Mouse (Mus musculus) embryonic fibroblast, embryonic 13.5 days (primary cell): ENCODE measurements around the gene Gm4559. TPM values are rescaled to one million over a fixed set of nuclear protein-coding genes. Genes with fewer than 3 reads are reported as not detected.
"Not testable (repeated sequence)": the region's sequence is repeated elsewhere in the genome, so short reads cannot be mapped to it uniquely, and the experiment has no call there.

Experiments used
- H3K27ac ChIP-seq: 2 replicates; pipeline ENCODE4 v1.5.1; 2012; ENCODE audit warnings: low read length, control low read depth, inconsistent platforms; ENCODE audit not compliant: insufficient read depth
- H3K4me1 ChIP-seq: 2 replicates; pipeline ENCODE4 v1.6.1; 2011; ENCODE audit warnings: low read length; ENCODE audit not compliant: control insufficient read depth, insufficient read depth
- H3K4me3 ChIP-seq: 2 replicates; pipeline ENCODE4 v1.5.1; 2011; ENCODE audit warnings: mild to moderate bottlenecking, control low read depth, low read length; ENCODE audit not compliant: insufficient read depth
- CTCF ChIP-seq: IDR thresholded peaks from 2 replicates; pipeline ENCODE4 v1.5.1; 2011; ENCODE audit warnings: mild to moderate bottlenecking, control low read depth, low read length, moderate library complexity, borderline replicate concordance; ENCODE audit not compliant: insufficient read depth
- POLR2A ChIP-seq: IDR thresholded peaks from 2 replicates; pipeline ENCODE4 v1.6.1; 2011; ENCODE audit warnings: low read depth, mild to moderate bottlenecking, control low read depth, low read length, moderate library complexity
- polyA plus RNA-seq: library from polyadenylated mRNA; stranded (reverse); fragments of >200 nt; gene quantifications from 2 replicates; pipeline ENCODE4 v1.2.4, GENCODE M21; 2011; ENCODE audit warnings: low read depth; ENCODE audit not compliant: missing spikeins, insufficient read length

The Gm4559 gene
- polyA plus RNA-seq = not detected in 2 replicates

DNA sequence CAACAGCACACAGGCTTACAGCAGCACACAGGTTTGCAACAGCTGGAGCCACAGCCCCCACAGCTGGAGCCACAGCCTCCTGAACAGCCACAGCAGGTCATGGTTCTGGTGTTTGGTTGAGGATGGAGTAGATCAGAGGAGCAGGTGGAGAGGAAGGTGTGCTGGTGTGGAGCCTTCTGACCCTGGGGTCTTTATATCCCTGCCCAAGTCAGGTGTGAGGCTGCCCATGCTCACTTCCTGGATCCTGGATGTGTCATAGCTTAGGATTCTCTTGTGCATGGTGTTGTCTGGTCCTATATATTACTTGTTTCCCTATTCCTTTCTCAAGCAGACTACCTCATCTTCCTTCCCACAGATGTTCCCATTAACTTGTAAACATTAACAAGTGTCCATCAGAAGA lies at the start of gene Gm4559:
Gene Gm4559 (minus strand): TSS at position 101 of the 400 bp plus-strand sequence.
- H3K27ac ChIP-seq, H3K4me1 ChIP-seq, H3K4me3 ChIP-seq: not testable (repeated sequence)

DNA sequence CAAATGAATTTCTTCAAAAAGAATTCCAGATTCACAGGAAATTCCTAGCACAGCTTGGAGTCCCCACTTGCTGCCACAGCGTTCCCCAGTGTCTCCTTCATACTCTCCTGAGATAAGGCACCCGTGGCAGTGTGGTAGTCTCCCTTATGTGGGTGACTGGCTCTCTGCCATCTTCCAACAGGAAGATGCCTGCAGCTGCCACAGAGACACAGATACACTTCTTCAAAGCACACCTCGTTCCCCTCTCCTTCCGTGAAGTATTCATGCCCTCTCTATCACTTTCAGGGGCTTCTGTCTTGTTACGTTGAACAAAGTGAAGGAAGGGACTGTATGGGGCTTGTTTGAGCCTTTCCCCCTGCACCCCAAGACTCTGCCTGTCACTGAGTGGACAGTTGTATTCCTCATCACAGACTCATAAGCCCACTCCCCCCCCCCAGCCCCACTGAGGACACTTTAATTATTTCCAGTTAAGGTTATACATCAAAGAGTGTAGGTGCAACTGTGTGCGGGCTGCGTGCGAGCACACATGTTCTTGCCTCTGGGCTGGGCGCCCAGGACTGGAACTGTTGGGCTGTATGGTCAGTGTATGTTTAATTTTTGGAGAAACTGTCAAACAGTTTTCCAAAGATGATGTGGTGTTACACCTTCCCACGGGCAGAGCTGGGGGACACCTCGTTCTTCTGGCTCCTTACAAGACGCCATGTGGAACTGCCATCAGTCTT lies 49.4 kb upstream of the Gm4559 start:
- Histone ChIP-seq H3K27ac (no peak overlapping the region), H3K4me1 (no peaks in the 10 kb centered on the region), H3K4me3 (no peak overlapping the region)
- no peak for TF ChIP-seq CTCF
- TF ChIP-seq POLR2A = no peak

DNA sequence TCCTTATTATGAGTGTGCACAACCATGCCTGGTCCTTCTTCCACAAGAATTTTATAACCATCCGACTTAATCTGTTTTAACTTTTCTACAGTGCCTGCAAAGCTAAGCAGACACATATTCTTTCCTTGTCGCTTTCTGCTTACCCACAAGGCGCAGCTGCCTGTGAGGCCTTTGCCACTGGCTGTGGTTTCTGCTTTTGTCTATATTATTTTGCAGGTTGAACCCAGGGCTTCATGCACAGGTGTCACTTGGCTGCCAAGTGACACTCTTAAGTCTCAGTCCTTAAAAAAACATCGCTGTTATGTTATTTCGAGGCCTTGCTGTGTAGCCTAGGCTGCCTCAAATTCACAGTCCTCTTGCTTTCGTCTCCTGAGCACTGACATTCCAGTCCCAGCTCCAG lies 48.5 kb upstream of the Gm4559 start:
- TF ChIP-seq POLR2A (no peak), CTCF (no peak)
- H3K27ac ChIP-seq = no peak overlapping the region
- H3K4me3 ChIP-seq = no peak overlapping the region
- H3K4me1 ChIP-seq = no peaks in the 10 kb centered on the region

DNA sequence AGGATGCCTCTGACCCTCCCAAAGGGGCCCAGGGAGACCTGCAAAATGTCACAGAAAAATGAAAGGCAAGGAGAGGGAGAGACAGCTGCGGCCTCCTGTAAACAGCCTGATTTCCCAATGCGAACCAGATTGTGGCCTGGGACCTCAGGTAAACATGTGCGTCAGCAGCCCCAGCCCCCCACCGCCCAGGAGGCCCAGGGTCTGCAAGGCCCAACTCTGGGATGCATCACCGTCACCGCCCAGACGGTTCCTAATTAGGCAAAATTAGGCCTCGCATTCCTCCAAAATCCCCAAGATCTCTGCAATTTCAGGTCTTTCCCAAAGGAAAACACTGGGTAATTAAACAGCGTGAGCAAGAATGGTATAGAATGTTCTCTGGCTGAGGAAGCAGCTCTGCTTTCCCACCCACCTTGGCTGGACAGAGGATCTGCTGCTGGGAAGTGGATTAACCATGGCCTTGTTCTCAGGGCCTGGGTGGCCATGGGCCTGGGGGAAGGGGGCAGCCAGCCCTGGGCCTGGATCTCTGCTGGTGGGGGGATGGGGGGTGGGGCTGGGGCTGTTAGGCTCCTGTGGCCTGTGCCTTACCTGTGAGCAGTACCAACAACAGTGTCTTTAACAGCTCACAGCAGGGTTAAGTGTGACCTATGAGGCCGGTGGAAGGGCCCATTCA lies 47.6 kb upstream of the Gm4559 start:
- not testable (repeated sequence) for H3K27ac ChIP-seq

DNA sequence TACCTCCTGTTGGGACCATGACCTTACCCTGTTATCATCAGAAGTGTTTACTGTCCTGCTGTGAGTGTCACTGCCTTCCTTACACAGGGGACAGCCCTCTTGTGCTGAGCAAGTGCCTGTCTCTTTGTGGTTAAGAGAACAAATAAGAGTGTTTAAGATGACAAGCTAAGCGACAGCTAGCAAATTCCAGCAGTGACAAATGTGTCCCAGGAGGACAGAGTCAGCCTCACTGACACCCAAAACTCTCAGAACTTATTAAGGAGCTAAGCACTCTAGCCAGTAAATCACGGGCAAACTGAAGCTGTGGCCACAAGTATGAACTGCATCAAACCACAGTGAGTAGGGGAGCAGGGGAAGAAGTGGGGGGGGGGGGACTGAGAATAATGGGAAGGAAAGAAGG lies 46.7 kb upstream of the Gm4559 start:
- Histone ChIP-seq H3K4me1 (no peaks in the 10 kb centered on the region), H3K27ac (no peak overlapping the region), H3K4me3 (no peak overlapping the region)
- no peak for TF ChIP-seq CTCF
- no peak for TF ChIP-seq POLR2A

More for the DNA sequence above, 47.6 kb upstream of the Gm4559 start:
- not testable (repeated sequence) for H3K4me1 ChIP-seq, H3K4me3 ChIP-seq

DNA sequence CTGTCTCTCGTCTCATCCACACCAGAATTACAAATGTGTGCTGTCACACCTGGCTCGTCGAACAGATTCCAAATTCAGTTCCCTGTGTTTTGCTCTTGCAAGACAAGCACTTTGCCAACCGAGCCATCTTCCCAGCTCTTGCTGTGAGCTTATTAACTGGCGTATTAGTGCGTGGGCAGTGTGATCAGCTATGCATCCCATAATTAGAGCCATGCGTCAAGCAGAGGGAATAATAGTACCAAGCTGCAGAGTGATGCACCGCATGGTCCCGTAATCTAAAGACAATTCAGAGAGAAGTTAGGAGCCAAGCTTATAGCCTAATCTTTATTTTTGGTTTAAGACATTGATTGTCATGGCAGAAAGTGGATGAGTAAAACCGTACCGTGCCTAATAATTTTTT lies 45.0 kb upstream of the Gm4559 start:
- Histone ChIP-seq H3K4me1 (no peaks in the 10 kb centered on the region), H3K27ac (no peak overlapping the region), H3K4me3 (no peak overlapping the region)
- TF ChIP-seq CTCF = no peak
- no peak for TF ChIP-seq POLR2A

DNA sequence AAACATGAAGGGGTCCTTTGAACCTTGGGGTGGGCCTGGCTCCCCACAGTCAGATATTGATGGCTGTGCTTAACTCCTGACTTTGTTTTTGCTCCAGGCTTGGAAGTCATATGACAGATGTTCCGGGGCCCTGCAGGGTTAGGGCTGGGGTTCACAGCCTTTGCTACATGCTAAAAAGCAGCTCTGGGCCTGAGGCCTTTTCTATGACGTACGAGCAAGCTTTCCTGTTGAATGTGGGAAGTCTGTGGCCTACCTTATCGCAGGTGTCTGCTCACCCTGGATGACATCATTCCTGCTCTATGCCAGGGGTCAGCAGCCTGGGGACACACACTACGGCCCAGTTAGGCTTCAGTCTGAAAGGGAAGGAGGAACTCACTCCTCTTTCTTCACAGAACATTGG lies 43.1 kb upstream of the Gm4559 start:
- TF ChIP-seq CTCF (no peak), POLR2A (no peak)
- Histone ChIP-seq H3K4me1 (no peaks in the 10 kb centered on the region), H3K27ac (no peak overlapping the region), H3K4me3 (no peak overlapping the region)

DNA sequence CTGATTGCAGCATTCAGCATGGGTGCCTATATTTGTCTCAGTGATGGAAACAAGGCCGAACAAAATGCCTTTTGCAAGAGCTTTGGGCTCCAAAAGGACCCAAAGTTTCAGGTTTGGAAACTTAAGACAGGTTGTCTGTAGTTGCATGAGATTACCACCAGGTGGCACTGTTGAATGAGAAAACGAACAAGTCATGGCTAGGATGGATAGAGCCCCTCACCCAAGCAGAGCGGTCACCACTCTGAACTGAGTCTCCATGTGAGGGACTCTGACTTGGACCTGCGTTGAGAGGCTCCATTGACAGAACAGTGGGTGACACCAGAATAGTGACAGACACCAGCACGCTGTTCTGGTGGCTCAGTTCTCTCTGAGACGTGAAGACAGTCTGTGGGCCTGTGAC lies 42.4 kb upstream of the Gm4559 start:
- H3K27ac ChIP-seq = no peak overlapping the region
- H3K4me3 ChIP-seq = no peak overlapping the region
- TF ChIP-seq POLR2A = no peak
- TF ChIP-seq CTCF = 0 out of 2 replicates have a peak, but pooled peaks have one; percentile 21
- no peaks in the 10 kb centered on the region for H3K4me1 ChIP-seq

DNA sequence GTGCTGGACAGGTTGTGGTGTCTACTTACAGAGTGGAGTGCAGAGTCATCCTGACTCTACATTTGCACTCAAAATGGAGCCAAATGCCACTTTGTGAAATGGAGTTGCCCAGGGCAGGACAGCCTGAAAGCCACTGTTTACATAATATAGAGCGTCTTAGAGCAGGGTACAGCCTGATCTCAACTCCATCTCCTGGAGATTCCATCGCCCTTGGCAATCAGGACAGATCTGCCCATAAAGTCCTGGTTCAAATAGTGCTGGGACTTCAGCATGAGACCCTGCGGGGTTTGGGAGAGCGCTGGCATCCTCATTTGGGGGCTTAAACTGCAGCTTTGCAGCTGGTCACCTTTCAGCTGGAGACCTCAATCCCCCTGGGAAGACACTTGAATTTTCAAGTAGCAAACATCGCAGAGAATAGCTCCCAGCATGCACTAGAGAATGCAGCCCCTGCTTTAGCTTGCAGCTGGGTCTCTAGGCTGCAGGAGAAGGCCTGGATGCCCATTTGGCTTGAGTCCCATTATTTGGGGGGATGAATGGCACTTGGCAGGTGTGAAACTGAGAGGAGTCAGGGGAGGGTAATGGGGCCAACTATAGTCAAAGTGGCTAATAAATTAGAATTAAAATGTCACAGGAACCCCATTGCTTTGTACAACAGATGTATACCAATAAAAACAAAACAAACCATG lies 40.6 kb upstream of the Gm4559 start:
- TF ChIP-seq CTCF (no peak), POLR2A (no peak)
- H3K4me1 ChIP-seq = no peaks in the 10 kb centered on the region
- H3K4me3 ChIP-seq = no peak overlapping the region
- H3K27ac ChIP-seq = no peak overlapping the region

DNA sequence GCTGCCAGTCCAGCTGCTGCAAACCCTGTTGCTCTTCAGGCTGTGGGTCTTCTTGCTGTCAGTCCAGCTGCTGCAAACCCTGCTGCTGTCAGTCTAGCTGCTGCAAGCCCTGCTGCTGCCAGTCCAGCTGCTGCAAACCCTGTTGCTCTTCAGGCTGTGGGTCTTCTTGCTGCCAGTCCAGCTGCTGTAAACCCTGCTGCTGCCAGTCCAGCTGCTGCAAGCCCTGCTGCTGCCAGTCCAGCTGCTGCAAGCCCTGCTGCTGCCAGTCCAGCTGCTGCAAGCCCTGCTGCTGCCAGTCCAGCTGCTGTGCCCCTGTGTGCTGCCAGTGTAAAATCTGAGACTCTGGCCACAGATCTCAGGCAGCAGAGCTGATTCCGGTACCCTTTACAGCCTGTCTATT lies 29.8 kb upstream of the Gm4559 start:
- H3K27ac ChIP-seq, H3K4me3 ChIP-seq, H3K4me1 ChIP-seq: not testable (repeated sequence)

DNA sequence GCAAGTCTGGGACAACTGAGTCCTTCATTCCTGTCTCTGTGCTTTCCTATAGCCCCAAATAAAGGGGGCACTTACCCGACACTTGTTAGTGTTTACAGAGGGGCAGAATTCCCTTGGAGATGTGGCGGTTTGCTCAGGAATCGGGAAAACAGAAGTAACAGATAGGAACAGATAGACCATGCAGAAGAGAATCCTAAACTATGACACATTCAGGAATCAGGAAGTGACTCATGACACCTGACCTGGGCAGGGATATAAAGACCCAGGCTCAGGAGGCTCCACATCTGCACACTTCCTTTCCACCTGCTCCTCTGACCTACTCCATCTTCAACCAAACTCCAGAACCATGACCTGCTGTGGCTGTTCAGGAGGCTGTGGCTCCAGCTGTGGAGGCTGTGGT lies 29.1 kb upstream of the Gm4559 start, which contains the start of gene Krtap5-4:
Gene Krtap5-4 (plus strand): TSS at position 301 of the 400 bp plus-strand sequence.
- Histone ChIP-seq H3K4me1 (no peaks in the 10 kb centered on the region), H3K27ac (no peak within 1 kb of the TSS), H3K4me3 (no peak within 1 kb of the TSS)
- TF ChIP-seq POLR2A = no peak
- no peak for TF ChIP-seq CTCF

DNA sequence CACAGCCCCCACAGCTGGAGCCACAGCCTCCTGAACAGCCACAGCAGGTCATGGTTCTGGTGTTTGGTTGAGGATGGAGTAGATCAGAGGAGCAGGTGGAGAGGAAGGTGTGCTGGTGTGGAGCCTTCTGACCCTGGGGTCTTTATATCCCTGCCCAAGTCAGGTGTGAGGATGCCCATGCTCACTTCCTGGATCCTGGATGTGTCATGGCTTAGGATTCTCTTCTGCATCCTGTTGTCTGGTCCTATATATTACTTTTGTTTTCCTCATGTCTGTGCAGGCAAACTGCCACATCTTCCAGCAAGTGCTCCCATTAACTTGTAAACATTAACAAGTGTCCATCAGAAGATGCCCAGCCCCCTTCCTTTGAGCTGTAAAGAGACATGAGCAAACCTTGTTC lies 22.9 kb upstream of the Gm4559 start, which contains the start of gene Krtap5-1:
Gene Krtap5-1 (minus strand): TSS at position 101 of the 400 bp plus-strand sequence.
- H3K27ac ChIP-seq, H3K4me1 ChIP-seq, H3K4me3 ChIP-seq: not testable (repeated sequence)

DNA sequence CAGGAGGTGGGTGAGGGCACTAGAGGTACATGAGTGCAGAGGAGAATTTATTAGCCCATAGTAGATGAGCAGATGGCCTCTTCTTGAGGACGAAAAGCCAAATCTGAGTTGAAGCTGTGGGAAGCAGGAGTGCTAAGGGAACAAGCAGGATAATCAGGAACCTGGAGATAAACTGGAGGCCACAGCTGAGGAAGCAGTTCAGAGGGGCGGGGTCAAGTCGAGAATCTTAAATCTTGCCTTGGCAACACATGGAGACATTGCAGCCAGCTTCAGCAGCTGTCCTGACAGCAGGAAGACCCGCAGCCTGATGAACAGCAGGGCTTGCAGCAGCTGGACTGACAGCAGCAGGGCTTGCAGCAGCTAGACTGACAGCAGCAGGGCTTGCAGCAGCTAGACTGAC lies 21.9 kb upstream of the Gm4559 start:
- H3K27ac ChIP-seq, H3K4me1 ChIP-seq, H3K4me3 ChIP-seq: not testable (repeated sequence)
